Mouse (Mus musculus) neural tube, embryonic 11.5 days (tissue): ENCODE results near the gene Ddx5. TPM values are rescaled to one million over a fixed set of nuclear protein-coding genes. Genes with fewer than 3 reads are reported as not detected.
A peak's percentile ranks its signal among the peaks of the same experiment; 100 is the strongest.

Source experiments
- microRNA-seq: library from miRNA; unstranded; fragments of <30 nt; microRNA quantifications from one replicate; pipeline ENCODE4, GENCODE M21; 2016
- polyA plus RNA-seq: library from polyadenylated mRNA; unstranded; fragments of >200 nt; fragmentation: Nextera tagmentation; extraction: Ambion mirVana; gene quantifications from 2 replicates; pipeline ENCODE4 v1.2.1, GENCODE M21; 2014

Gene Ddx5
- polyA plus RNA-seq, 1 experiment from 2014 or later = 500 TPM

Small RNAs within 50 kb of the gene (microRNA-seq; reads per million reads assigned to microRNA genes)
- gene Gm25994 (not detected), gene Mir3064 (6.5 reads per million, percentile 16 among the genes with 10 or more reads in this experiment)

Other genes with a start within 250 kb of the Ddx5 start
- gene Tex2, start 175.8 kb downstream of the Ddx5 start, polyA plus RNA-seq = 10.7 and 12.2 TPM in 2 replicates
- gene Pecam1, start 38.6 kb downstream of the Ddx5 start, polyA plus RNA-seq = 24.6 and 24.9 TPM in 2 replicates
- 0.61 and 1.4 TPM in 2 replicates for gene Milr1, start 38.0 kb downstream of the Ddx5 start, polyA plus RNA-seq
- gene Polg2, start 9.6 kb downstream of the Ddx5 start, polyA plus RNA-seq = 7.6 and 8.4 TPM in 2 replicates
- gene Cep95, start 67 bp upstream of the Ddx5 start, polyA plus RNA-seq = 19.0 and 22.9 TPM in 2 replicates
- 16.8 and 18.9 TPM in 2 replicates for gene Smurf2, start 131.5 kb upstream of the Ddx5 start, polyA plus RNA-seq
- 632 and 636 TPM in 2 replicates for gene Kpna2, start 210.4 kb upstream of the Ddx5 start, polyA plus RNA-seq
- gene 1810010H24Rik, start 236.5 kb upstream of the Ddx5 start, polyA plus RNA-seq = 3.5 and 4.5 TPM in 2 replicates